Mouse (Mus musculus) adipocyte (in vitro differentiated cells): ENCODE measurements around the gene Crebrf.

Source experiments
- DNase-seq: peaks from one replicate; pipeline ENCODE4 v3.0.0-alpha.2; 2016; ENCODE audit warnings: low spot score

The Crebrf gene

DNA sequence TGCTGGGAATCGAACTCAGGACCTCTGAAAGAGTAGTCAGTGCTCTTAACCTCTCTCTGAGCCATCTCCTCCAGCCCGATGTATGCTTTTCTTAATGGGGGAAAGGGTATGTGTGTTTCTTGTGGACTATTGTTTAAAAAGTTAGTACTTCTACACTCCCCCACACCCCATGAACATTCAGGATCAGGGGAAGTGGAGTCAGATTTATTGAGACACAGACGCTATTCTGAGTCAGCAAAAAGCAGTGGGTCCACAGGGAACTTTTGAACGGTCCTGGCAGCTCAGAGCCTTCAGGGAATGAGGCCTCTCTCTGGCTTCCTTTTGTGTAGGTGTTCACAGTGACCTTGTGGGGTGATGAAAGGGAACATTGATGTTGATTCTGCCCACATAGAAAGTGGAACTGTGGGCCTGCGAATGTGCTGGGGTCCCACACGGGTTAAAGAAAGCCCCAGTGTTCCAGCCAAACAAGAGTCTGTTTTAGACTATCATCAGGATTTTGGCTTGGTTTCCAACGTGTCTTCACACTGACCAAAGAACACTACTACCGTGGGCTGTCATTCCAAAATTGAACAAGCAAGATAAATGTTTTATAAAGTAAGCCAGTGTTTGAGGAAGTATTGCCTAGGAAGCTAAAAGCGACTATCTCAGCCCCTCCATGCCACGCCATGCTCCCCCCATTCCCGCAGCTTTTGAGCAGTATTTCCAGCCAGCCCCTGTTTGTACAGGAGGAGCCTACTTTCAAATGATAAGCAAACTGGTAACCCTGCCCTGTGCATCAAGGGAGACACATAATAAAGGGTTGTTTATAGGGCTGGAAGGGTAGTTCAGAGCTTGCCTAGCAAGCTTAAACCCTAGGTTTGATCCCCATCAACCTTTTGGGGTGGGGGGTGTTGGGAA is 9.7 kb upstream of the Crebrf start:
- DNase-seq: no peak

DNA sequence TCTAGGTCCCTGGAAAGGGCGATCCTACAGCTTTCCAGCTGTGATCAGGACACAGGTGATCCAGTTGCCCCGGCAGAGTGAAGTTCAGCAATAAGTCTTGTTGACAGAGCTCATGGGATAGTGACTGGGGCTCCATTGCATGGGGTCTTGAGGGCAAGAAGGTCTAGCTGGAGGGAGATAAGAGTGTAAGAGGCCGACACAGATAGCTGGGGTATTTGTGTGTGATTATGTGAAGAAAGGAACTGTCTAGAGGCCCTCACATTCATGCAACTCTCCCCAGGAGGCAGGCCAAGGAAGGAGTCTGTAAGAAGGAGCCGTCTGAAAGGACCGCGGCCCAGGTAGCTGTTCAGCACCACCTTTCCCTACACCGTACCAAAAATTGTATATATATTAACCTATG is 8.4 kb upstream of the Crebrf start:
- no peak for DNase-seq

DNA sequence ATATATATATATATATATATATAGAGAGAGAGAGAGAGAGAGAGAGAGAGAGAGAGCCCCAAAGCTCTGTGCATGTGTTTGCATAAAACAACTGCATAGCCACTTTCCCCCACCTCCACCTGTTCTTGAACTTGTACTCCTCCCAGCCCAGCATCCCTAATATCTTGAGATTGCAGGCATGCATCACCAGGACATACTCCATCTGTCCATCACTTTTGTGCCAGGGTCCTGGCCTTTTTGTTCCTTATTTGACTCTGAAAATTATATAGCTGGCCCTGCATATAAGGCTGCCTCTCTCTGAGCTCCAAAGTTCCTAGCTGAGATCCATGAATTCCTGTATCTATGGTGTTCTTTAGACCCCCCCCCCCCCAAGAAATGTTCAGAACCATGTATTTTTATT is 7.0 kb upstream of the Crebrf start:
- no peak for DNase-seq

- DNase-seq: no peak
Measured at GRCm38 (mm10) chr17:26708993-26709590, 6.4 kb upstream of the Crebrf start.

DNA sequence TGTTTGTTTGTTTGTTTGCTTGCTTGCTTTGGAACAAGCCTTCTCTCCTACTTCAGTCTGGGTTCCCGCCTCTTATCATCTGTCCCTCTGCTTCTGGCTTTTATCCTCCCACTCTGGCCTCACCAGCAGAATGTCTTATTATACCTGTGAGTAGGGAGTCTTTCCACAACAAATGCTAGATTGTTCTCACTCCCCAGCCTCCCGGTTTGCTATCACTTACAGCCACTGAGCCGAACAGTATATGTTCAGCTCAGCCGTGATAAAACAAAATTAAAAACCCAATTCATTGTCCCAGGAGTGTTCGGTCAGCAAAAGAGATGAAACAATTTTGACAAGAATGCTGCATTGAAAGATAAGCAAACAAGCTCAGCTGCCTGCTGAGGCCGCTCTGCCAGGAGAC is 5.4 kb upstream of the Crebrf start:
- no peak for DNase-seq

- DNase-seq: peak; percentile 98
Measured at GRCm38 (mm10) chr17:26715916-26716717, 667 bp downstream of the Crebrf start.

DNA sequence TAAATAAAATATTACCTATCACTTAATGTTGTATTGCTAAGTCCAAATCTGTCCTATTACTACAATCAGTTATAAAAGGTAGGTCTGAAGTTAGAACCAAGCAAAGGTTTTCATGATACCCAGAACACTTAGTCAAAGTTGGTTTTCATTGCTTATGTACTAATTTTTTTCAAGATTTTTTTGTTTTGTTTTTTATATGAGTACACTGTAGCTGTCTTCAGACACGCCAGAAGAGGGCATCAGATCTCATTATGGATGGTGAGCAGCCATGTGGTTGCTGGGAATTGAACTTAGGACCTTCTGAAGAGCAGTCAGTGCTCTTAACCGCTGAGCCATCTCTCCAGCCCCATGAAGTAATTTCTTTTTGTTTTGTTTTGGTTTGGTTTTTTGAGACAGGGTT is 2.4 kb downstream of the Crebrf start:
- DNase-seq: no peak

DNA sequence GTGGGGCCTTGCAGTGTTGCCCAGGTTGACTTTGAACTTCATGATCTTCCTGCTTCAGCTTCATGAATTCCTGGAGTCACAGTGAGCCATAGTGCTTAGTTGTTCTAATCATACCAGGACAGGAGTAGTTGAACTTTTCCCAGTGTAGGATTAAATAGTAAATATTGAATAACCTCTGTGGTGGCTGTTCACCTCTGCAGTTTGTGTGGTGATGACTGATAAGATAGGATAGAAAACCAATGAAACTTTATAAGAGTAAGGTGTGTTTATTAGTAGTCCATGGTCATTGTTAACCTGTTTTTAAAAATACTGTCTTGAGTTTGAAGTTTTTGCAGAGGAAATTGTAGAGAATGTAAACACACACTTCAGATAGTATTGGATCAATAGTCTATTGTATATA is 4.0 kb downstream of the Crebrf start:
- no peak for DNase-seq

DNA sequence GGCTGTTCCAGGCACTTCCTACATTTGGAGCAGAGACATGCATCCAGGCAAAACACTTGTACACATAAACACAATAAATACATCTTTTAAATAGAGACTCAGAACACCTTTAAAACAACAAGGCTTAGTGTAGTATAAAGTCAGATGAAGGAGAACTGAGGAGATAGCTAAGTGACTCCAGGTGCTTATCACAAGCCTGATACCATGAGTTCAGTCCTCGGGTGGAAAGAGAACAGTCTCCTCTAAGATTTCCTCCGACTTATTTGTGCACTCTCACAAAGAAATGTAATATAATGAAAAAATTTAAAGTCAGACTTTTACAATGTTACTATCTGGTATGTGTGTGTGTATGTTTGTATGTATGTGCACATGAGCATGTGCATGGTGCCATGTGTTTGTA is 6.4 kb downstream of the Crebrf start:
- no peak for DNase-seq

DNA sequence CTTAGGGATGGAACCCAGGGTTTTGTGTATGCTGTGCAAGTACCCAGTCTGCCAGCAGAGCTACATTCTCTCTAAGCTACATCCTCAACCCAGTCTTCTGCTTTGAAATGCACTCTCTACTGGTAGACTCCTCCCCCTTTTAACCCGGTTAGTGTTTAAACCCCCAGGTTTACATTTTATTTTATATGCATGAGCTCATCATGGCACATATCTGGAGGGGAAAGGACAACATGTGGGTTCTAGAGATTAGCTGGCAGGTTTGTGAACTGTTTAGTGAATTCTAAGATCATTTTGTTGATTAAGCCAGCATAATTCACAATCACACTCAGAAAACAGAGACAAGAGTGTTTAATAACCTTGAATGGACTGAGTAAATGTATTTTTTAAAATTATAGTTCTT is 9.3 kb downstream of the Crebrf start:
- DNase-seq: no peak

DNA sequence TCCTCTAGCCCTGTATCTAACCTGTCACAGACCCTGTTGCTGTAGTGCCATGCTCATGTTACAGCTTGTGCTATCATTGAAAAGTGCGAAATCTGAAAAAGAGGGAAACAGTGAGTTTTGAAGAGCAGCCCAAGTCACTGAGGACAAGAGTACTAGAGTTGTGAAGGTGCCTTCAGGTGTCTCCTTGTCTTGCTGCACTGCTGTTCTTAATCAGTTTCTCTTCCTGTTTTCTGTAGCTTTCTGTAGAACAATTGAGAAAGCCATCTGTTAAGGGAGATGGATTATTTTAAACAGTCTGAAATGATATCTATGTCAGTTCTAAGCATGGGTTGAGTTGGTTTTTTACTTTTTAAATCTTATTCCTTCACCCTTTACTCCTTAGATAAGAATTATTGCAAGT is 11.2 kb downstream of the Crebrf start:
- DNase-seq: no peak

- DNase-seq: peak; percentile 36
Measured at GRCm38 (mm10) chr17:26727110-26727755, 11.8 kb downstream of the Crebrf start.

- no peak for DNase-seq
Measured at GRCm38 (mm10) chr17:26742581-26742980, 27.1 kb downstream of the Crebrf start.

DNA sequence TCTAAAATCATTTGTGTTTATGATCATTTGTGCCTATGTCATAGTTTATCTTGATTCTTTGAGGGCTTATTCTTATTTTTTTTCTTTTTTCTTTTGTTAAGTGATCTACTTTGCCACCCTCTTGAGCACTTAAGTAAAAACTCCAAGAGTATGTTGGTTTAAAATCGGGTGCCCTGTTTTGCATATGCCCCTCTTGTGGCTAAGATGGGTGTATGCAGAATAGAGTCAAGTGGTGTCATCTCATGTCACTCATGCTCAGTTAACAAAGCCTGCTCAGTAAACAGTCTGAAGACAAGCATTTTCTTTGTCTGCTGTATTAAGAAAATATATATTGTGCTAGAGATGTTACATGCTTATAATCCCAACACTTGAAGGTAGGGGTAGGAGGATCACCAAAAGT is 27.8 kb downstream of the Crebrf start:
- no peak for DNase-seq

DNA sequence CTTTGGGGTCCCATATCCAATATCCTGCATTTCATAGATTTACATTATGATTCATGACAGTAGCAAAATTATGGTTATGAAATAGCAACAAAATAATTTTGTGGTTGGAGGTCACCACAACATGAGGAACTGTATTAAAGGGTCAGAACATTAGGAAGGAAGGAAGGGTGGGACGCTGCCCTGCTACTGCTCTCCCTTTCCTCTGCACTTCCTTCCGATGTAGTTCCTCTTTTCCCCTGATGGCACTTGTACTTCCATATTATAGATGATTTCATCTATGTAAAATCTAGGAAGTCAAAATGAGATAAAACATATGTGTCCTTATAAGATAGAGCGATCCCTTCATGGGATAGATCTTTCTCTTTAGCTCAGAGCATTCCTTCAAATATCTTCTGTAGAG is 34.5 kb downstream of the Crebrf start:
- no peak for DNase-seq

- no peak for DNase-seq
Measured at GRCm38 (mm10) chr17:26752297-26752696, 36.8 kb downstream of the Crebrf start.

DNA sequence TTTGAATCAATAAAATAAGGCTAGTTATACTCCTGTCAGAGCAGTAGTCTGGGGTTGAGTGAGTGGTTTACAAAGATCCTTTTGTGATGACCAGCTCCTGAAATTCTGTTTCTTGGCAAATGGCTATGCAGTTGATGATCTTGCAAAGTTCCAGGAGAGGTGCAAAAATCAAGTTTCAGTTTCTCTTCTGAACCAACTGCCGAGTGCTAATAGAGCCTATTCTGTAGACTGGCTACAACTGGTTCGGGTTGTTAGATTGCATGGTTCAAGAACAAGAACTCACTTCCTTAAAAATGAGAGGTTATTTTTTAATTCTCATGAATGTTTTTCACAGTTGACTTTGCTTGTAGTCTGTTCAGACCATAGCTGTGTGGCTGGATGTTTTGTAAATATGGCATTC is 38.0 kb downstream of the Crebrf start:
- DNase-seq: peak; percentile 66

DNA sequence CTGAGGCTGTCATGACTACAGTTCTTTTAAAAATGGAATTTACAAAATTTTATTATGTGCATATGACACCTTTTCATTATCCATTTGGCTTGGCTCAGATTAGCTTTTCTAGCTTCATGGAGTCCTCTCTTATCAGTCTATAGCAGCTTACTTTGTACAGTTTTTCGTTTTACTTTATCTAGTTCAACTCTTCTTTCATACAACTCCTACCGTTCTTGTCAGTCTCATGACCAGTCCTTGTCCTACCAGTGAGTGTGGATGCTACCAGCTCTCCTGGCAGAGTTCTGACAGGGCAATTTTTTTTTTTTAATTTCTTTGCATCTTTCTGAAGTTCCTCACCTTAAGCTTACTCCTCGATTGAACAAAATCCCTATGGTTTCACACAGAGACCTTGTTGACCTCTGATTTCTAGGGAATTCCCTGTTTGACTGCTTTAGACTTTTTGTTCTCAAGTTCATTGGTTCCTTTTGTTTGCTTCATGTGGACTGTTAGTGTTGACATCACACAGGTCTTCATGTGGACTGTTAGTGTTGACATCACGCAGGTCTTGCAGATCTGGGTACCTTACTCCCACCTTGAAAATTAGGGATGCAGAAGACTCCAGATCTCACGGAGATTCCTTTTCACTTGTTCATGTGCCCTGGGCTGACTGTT is 51.8 kb downstream of the Crebrf start:
- no peak for DNase-seq

DNA sequence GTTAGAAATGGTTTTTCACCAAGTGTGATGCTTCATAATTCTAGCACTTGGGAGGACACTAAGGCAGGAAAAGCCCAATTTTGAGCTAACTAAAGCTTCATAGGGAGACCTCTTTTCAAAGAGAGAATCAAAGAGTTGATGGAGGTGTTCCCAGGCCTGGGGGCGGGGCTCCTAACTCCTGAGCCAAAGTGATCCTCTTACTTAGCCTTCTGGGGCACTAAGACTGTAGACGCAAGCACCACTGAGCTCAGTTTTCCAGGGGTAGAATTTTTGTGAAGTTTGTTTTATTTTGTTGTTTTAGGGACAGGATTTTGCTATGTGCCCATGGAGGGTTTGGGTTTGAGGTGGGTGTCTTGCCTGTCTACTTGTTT is 52.3 kb downstream of the Crebrf start:
- DNase-seq: no peak

GRCm38 (mm10) chr17:26776211-26776610 is 60.8 kb downstream of the Crebrf start:
- DNase-seq: no peak

DNA sequence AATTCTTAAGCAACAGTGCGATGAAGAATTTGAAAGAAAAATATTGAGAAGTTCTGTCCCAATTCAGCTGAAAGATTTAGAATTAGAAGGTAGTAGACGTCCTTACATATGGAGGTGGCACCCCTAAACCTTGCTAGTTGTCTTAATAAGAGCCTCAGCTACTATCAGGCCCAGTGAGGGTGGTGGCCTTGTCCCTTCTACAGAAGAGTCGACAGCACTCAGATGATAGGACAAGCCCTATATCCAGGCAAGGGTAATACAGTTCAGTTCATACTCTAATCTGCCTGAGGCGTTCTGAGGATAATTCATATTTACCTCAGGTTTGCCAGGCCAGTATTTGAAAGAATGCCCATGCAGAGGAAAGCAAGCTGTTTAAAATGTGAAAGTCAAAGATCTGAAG is 62.6 kb downstream of the Crebrf start:
- no peak for DNase-seq
